Mouse (Mus musculus) G1E (cell line): Measurements from ENCODE around the gene Bri3bp.

Experiments used
- CTCF ChIP-seq: IDR thresholded peaks from 2 replicates; pipeline ENCODE4 v1.5.1; 2012; ENCODE audit warnings: low read depth, low read length, inconsistent platforms, mixed read lengths
- TAL1 ChIP-seq: conservative IDR thresholded peaks from 2 replicates; pipeline ENCODE4 v1.6.1; 2012; ENCODE audit warnings: low read depth, low read length, inconsistent platforms, mixed read lengths

DNA sequence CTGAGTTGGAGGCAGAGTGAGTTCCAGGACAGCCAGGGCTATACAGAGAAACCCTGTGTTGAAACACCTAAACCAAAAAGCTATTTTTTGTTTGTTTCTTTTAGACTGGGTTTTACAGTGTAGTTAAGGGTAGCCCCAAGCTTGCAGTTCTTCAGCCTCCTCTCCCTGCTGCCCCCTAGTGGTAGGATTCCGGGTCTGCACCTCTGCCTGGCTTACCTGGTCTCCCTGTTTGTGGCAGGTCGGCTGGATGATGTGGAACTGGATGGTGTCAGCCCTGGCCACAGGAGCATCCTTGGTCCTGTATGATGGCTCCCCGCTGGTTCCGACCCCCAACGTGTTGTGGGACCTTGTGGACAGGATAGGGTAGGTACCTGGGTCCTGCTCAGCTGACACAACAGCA is 68.2 kb downstream of the Bri3bp start:
- peak; percentile 89 for TF ChIP-seq CTCF
- TF ChIP-seq TAL1 = no peak
